Mouse (Mus musculus): ENCODE results near the gene Ostm1.

Gene Ostm1

DNA sequence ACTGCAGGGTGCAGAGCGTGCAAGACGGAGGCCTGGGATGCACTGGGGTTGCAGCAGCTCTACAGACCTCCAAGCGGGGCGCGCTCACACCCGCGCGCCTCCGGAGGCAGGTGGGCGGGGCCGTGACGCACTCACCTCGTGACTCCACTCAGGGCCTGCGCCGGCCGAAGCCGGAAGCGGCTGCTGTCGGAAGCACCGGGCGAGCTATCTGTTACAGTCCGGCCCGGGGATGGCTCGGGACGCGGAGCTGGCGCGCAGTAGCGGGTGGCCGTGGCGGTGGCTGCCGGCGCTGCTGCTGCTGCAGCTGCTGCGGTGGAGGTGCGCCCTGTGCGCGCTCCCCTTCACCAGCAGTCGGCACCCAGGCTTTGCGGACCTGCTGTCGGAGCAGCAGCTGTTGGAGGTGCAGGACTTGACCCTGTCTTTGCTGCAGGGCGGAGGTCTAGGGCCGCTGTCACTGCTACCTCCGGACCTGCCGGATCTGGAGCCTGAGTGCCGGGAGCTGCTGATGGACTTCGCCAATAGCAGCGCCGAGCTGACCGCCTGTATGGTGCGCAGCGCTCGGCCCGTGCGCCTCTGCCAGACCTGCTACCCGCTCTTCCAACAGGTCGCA lies 95.2 kb downstream of the Ostm1 start:
- peak; percentile 95 for DNase-seq (ENCODE audit: low spot score)

DNA sequence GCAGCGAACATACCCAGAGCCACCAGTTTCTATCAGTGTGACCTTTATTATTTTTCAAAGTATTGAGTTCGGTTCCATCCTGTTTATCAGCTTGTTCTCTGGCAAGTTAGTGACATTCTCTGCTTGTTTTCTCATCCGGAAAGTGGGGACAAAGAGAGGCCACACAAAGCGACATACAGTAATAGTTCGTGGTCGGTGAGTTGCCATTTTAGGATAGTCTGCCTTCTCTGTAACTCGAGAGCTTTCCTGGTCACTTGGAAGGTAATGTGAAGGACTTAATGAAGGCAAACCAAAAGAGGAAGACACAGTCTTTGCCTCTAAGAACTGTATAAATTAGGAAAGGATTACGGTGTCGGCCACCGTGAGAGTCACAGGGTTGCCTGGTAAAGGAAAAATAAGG lies 96.0 kb downstream of the Ostm1 start:
- DNase-seq (ENCODE audit: low spot score) = peak; percentile 9

DNA sequence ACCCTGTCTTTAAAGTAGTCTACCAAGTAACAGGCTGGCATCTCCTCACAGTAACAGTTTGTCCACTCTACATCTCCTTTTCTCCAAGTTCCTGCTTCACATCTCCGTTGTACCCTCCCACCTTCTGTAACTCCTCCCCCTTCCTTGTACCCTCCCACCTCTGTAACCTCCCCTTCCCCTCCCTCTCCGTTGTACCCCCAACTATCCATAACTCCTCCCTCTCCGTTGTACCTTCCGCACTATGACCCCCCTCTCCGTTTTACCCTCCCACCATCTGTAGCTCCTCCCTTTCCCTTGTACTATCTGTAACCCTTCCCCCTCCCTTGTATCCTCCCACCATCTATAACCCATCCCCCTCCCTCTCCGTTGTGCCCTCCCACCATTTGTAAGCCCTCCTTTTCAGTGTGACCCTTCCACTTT lies 97.0 kb downstream of the Ostm1 start:
- DNase-seq (ENCODE audit: low spot score) = peak; percentile 29

DNA sequence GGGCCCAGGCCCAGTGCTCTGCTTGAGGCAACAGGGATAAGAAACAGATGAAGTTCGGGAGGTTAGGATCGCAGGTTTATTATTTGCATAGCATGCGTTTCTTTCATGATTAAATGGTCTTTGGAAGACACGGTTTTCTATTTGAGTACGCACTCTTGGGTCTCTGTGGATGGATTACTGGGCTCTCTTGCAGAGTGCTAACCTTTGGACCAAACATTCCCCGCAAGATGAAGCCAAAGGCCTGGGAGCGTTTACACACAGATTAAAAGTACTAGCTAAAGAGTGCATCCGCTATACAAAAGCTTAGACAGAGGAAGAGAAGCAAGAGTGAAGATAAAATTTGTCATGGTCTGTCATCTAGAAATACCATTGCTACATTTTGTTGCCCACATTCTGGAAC lies 98.8 kb downstream of the Ostm1 start:
- no peak for DNase-seq (ENCODE audit: low spot score)

DNA sequence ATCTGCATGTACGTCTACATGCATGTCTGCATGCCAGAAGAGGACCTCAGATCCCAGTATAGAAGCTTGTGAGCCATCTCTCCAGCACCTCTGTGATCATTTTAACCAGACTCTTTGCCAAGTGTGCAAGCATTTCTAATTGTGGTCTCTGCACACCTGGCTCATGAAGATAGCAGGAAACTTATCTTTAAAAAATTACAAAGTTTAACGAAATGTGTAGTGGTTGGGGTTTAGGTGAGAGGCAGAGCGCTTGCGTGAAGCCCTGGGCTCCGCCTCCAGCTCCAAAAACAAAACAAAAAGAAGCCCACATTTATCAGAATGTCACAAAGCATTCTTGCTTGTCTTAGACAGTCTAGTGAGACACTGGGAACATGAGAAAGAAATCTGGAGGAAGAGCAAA lies 104.3 kb downstream of the Ostm1 start:
- no peak for DNase-seq (ENCODE audit: low spot score)

DNA sequence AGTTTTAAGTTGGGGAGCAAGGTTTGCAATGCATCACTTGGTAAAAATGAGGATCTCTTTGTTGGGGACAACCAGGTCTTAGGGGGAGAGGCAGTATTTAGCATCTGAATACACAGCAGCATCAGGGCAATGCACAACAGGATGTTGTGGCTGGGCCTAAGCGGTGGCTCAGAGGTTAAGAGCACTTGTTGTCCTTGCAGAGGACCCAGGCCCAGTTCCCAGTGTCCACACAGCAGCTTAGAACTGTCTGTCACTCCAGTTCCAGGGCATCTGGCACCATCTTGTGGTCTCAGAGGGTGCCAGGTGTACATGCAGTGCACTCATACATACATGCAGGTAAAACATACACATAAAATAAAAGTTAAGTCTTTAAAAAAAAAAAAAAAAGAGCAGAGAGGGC lies 106.1 kb downstream of the Ostm1 start:
- DNase-seq (ENCODE audit: low spot score) = no peak

DNA sequence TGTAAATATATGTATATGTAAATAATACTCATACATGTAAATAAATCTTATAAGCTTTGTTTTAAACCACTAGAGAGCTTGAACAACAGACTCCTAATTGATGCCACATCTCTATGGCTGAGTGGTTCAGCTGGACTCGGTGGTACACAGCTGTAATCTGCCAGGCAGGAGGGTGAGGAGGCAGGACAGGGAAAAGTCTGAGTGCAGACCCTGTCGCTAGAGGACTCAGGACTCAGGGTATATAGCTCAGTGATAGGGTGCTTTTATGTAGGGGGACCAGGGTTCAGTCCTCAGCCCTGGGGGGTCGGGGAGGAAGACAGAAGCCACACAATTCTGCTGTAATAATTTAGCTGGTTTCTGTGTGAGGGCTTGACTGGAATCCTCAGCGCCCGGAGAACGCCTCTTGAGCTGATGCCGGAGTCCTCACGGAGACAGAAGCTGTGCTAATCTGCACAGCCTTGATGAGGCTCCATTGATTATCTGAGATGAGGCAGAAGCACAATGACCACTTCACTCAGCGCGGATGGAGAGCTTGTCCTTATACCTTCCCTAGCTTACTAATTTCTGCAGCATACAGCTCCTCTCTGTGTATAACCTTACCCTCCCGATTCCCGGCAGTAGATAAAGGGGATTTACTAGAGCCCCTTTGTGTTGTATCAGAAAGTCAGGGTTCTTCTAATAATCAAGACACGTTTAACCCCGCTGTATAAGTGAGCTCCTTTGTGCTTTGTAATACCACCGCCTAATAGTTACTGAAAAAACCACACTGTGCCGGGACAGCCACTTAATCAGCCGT lies 106.8 kb downstream of the Ostm1 start:
- DNase-seq (ENCODE audit: low spot score) = peak; percentile 19

DNA sequence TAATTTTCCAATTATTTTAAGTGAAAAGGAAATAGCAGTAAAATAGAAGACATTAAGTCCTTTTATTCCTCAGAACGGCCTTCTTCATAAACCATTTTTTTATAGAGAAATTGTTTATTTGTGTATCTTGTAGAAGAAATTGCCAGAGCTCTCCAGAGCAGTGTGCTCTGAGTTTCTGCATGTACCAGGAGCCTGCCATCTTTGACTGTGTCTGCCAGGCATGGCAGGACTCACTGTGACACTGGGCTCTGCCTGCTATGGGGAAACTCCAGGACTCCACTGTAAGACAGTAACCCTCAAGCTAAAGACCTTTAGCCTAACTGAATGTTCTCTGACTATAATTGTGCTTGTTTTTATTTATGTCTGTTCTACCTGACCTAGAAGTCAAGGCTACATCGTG lies 107.4 kb downstream of the Ostm1 start:
- no peak for DNase-seq (ENCODE audit: low spot score)

DNA sequence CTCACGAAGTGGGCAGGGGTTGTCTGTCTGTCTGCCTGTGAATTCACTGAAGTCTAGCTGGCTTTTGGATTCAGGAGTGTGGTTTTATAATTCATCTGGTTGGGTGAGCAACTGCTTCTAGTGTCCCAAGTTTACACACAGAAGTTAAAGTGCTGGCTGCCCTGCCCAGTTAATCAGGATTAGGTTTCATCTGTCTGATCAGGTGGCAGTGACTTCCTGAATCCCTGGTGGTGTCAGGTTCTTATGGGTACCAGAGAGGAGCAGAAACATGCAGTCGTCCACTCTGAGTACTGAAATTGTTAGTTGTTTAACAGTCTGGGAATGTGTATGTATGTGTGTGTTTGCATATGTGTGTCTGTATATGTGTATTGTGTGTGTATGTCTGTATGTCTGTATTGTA lies 108.5 kb downstream of the Ostm1 start:
- DNase-seq (ENCODE audit: low spot score) = peak; percentile 30

DNA sequence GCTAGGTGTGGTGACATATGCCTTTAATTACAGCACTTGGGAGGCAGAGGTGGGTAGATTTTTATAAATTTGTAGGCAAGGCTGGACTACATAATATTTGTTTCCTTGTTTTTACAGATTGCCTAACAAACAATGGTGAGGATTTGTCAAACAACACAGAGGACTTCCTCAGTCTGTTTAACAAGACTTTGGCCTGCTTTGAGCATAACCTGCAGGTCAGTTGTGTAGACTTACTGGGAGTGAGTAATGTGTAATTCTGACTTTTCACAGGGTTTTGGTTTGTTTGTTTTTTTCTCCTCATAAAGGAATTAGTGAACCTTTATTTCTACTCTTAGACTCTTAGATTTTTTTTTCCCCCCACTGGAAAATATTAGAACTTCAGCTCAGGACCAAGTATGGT lies 109.2 kb downstream of the Ostm1 start:
- no peak for DNase-seq (ENCODE audit: low spot score)

DNA sequence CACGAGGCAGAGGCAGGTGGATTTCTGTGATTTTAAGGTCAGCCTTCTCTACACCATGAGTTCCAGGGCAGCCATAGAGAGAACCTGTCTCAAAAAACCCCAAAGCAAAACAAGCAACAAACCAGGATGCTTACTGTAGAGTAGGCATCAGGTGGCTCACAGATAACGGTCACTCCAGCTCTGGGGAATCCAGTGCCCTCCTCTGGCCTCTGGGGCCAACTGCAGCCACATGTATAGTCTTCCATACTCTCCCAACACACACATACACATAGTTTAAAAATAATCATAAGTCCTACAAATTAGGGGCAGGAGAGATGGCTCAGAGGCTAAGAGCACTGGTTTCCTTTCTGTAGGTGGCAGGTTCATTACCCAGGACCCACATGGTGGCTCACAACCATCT lies 109.9 kb downstream of the Ostm1 start:
- DNase-seq (ENCODE audit: low spot score) = no peak

DNA sequence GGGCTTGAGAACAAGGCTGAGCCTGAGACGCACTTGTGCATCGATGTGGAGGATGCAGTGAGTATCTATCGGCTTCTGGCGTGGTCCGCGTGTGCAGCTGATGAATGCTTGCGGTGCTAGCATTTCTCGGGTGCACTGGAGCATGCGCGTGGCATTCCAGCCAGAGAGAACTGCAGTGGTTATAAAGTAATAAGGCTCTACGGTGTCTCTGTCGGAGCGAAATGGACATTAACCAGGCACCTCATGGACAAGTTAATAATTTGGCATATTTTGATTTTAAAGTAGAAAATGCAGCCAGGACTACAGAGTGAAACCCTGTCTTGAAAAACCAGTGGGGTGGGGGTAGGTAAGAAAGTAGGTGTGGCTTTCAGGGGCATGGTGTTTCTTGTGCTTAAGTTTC lies 112.7 kb downstream of the Ostm1 start:
- DNase-seq (ENCODE audit: low spot score) = no peak

DNA sequence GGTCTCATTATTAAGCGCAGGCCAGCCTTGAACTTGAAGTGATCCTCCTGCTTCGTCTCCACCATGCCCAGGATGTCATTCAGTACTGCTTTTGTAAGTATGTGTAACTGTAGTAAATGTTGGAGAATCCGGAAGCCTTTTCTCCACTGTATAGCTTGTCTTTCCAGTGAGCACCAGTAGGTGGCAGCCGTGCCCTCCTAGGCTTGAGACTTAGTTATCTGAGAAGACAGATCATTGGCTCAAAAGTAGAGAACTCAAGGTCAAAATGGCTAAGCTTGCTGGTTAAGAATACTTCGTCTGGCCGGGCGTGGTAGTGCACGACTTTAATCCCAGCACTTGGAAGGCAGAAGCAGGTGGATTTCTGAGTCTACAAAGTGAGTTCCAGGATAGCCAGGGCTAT lies 113.4 kb downstream of the Ostm1 start:
- DNase-seq (ENCODE audit: low spot score) = peak; percentile 84

DNA sequence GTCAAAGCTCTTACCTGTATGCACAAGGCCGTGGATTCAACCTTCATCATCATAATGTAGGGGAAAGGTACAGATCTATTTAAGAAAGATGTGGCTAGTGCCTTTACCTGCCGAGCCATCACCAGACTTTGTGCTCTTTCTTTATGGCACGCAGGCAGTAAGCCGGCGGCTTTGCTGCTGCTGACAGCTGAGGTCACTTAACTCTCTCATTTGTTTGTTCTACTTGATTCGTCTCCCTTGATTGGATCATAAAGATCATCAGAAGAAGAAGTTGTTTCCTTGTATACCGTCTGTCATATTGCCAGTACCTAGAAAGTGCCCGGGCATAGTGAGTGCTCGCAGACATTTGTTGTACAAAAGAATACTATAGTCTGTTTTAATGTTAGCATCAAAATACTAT lies 114.8 kb downstream of the Ostm1 start:
- DNase-seq (ENCODE audit: low spot score) = no peak

DNA sequence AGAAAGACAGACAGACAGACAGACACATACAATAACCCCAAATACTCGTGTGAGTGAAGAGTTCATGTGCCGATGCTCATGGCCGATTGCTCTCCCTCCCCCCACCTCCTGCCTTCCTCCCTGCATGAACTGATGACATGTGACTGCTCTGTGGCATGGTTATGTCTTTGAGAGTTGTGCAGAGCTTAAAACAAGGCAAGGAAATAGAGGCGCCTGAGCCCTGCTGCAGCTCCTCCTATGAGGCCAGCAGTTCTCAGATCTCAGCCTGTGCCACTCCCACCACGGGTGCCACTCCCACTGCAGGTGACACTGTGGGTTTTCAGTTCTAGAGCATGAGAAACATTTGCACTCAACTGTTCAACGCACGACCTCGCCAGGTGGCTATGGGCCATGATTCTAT lies 115.4 kb downstream of the Ostm1 start:
- DNase-seq (ENCODE audit: low spot score) = no peak

DNA sequence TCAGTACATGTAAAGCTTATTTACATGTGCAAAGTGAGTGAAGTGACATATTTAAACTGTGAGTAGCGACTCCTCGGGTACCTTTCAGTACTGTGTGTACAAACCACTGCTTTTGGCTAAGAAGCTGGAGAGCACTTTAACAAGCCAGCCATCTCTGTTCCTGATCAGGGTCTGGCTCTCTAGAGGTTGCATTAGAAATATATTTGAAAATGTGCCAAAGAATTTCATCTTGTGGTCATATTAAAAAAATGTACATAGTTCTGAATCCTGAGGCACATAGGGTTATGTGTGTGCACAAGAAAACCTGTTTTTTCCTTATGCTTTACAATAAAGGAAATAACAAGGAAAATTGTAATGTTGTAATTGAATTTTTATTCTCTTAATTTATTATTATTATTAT lies 118.5 kb downstream of the Ostm1 start:
- no peak for DNase-seq (ENCODE audit: low spot score)

DNA sequence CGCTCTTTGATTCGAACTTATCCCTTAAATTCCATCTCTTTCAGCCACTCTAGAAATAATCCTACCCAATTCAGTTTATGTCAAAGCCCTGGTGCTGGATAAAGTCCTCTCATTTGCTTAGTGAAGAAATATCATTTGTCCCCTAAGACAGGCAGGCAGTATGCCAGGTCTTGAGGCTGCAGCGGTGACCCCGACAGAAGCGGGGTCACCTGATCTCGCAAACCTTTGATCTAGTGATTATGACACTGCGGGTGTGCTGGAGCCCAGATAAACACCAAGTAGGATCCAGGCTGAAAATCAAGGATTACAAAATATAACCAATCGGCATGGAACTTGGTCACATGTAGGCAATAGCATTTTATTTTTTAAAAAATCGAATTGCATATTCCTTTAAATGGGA lies 131.1 kb downstream of the Ostm1 start:
- DNase-seq (ENCODE audit: low spot score) = peak; percentile 24

DNA sequence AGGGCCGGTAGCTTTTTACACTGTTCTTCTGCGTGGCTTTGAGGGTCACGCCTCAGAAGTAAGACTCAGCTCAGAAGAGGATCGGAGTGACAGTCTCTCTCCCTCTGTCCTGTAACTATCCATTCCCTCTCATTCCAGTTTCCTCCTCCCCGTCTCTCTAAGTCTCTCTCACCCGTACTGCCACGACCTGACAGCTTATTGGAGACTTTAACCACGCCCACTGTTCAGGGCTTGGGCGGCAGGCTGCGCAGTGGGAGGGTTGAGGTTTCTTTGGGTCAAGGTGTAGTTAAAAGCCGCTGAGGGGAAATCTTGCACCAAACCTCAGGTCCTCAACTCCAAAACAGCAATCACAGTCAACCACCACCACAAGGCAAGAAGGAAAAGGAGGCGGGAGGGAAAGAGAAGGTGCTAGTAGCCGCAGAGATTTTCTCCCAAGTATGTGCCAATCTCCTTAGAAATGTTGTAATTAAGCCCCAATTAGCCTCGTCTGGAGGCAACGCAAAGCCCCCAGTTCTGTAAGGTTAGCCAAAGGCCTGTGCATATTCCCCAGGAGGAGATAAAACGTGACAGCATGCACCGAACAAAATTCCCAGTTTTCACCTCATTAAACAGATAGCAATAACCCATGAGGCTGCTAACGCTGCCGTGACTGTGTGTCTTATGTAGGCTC lies 131.9 kb downstream of the Ostm1 start:
- peak; percentile 74 for DNase-seq (ENCODE audit: low spot score)

DNA sequence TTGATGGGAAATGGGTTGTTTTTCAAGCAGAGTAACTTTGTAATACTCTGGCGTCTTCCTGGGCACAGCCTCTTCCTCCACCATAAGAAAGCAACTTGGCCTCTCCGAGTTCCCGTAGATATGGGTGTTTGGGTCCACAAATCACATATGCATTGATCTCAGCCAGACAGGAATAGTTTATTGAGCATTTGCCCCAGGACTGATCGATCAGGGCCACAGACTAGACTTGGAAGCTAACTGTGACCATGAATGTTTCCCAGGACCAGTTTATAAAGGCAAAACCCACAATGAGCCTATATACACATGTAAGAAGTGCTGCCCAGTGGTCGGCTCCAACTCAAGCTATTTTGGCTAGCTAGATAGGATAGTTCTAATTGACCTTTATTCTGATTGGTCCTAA lies 138.5 kb downstream of the Ostm1 start:
- no peak for DNase-seq (ENCODE audit: low spot score)

DNA sequence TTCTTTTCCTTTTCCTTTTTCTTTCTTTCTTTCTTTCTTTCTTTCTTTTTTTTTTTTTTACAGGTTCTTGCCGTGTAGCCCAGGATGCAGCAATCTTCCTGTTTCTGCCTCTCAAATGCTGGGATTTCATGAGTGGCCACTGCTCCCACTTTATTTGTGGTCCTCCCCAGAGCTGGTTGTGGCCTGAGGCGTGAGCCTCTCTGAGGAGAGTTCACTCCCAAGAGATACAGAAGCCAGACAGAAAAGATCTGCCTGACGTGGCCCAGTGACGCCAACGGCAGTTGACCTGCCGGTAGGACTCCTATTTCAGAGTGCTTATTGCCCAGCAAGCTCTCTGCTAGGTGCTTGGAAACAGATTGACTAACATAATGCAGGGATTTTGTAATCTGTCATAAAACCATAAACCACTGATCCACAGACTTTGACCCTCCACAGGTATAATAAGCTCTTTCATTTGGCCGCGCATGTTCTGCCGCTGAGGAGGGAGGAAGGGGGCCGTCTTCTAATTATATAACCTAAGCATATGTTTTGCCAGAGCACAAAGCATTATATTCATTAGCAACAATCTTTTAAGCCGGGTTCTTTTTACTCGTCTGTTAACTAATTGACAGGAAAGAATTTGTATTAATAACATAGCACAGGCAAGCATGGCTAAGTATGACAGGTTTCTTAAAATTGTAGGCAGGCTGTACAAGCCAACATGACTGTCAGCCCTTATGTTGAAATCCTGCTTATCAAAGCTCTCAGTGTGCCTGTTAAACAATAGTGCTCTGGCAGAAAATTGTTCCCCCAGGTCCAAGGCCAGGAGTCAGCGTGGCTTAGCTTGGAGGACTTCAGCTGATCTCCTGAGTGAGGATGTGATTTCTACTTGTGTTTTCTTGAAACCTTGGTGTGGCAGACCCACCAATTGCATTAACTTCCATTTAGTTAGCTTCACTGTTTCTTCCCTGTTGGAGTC lies 139.9 kb downstream of the Ostm1 start:
- no peak for DNase-seq (ENCODE audit: low spot score)

DNA sequence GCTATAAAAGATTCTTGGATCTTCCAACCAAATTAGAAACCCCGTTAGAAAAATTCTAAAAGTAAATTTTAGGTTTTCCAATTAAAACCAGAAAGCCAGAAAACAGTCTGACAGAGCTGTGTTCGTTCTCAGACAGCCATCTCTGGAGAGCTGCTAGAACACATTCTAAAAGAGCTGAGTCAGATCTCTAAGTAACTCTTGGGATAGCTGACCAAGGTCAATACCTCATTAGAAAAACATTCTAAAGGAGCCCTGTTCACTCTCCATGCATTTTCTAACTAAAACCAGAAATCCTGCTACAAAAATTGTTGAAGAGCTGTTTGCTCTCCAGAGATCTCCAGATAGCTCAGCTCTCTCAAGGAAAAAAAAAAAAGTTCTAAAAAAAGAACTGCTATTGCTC lies 146.0 kb downstream of the Ostm1 start:
- DNase-seq (ENCODE audit: low spot score) = no peak

DNA sequence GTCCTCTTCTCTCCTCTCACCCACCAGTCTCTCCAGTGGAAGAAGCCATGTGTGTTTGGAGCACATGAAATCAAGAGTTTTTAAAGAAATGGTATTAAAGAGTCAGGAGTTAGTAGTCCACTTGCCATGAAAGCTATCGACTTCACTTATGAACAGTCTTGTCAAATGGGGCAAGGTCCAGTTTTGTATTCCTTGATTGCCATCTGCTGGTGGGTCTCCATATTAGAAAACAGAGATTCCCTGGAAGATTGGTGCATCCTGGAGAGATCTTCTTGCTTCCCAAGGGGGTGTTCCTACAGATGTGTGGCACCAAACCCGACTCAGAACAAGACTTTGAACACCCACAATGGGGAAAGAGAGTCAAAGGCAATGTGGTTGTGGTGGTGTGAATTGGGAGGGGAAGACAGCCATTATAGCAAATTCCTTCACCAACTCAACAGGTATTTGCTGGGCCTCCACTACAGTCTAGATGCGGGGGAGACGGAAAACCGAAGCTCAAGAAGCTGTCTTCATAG lies 151.0 kb downstream of the Ostm1 start:
- peak; percentile 60 for DNase-seq (ENCODE audit: low spot score)

Data from embryo, embryonic 10 days (tissue).